Mouse (Mus musculus): Measurements from ENCODE around the gene Slc11a2.
A peak's percentile ranks its signal among the peaks of the same experiment; 100 is the strongest.

- TF ChIP-seq POLR2A (IDR thresholded peaks at IDR 0.05; ENCODE audit: borderline replicate concordance, extremely low read depth, low read depth, low read length) (peak; percentile 67), CTCF (IDR thresholded peaks at IDR 0.05; ENCODE audit: insufficient read depth, low read length) (peak; percentile 35; the same call in 1 of the 2 replicates)
Measured at GRCm38 (mm10) chr15:100468295-100469188, 43.7 kb upstream of the Slc11a2 start, which contains the start of gene Letmd1.
